Mouse (Mus musculus): Measurements from ENCODE around the gene Pard6a. TPM values are rescaled to one million over a fixed set of nuclear protein-coding genes. Genes with fewer than 3 reads are reported as not detected.

Gene Pard6a
- 2.4 TPM for polyA plus RNA-seq (2015; fragmentation: Illumina TruSeq; extraction: RNeasy Lipid Tissue Mini Kit (QIAGEN cat#74804); ENCODE audit: insufficient read depth, low replicate concordance)

GRCm38 (mm10) chr8:105700966-105701824 is at the start of gene Pard6a, which contains the start of gene Acd:
TSS of gene Pard6a (plus strand) at chr8:105701148.
TSS of gene Acd (minus strand) at chr8:105701102.

GRCm38 (mm10) chr8:105685796-105686308 is 15.1 kb upstream of the Pard6a start, which contains the start of gene Carmil2:
TSS of gene Carmil2 (plus strand) at chr8:105686274.

GRCm38 (mm10) chr8:105707498-105708403 is 6.8 kb downstream of the Pard6a start, which contains the start of the genes 4933405L10Rik and Enkd1:
TSS of gene 4933405L10Rik (plus strand) at chr8:105707655.
TSS of gene Enkd1 (minus strand) at chr8:105708210.

Other genes starting within 250 kb of the Pard6a start
- gene Tppp3, start 229.6 kb upstream of the Pard6a start, polyA plus RNA-seq (2015; fragmentation: Illumina TruSeq; extraction: RNeasy Lipid Tissue Mini Kit (QIAGEN cat#74804); ENCODE audit: insufficient read depth, low replicate concordance), result 1.5 TPM
- gene Zdhhc1, start 204.2 kb upstream of the Pard6a start, polyA plus RNA-seq (2015; fragmentation: Illumina TruSeq; extraction: RNeasy Lipid Tissue Mini Kit (QIAGEN cat#74804); ENCODE audit: insufficient read depth, low replicate concordance), result 5.3 TPM
- not detected for gene Hsd11b2, start 182.4 kb upstream of the Pard6a start, polyA plus RNA-seq (2015; fragmentation: Illumina TruSeq; extraction: RNeasy Lipid Tissue Mini Kit (QIAGEN cat#74804); ENCODE audit: insufficient read depth, low replicate concordance)
- gene Atp6v0d1, start 135.1 kb upstream of the Pard6a start, polyA plus RNA-seq (2015; fragmentation: Illumina TruSeq; extraction: RNeasy Lipid Tissue Mini Kit (QIAGEN cat#74804); ENCODE audit: insufficient read depth, low replicate concordance), result 76.0 TPM
- 11.9 TPM for gene Ripor1, start 95.9 kb upstream of the Pard6a start, polyA plus RNA-seq (2015; fragmentation: Illumina TruSeq; extraction: RNeasy Lipid Tissue Mini Kit (QIAGEN cat#74804); ENCODE audit: insufficient read depth, low replicate concordance)
- gene Ctcf, start 64.6 kb upstream of the Pard6a start, polyA plus RNA-seq (2015; fragmentation: Illumina TruSeq; extraction: RNeasy Lipid Tissue Mini Kit (QIAGEN cat#74804); ENCODE audit: insufficient read depth, low replicate concordance), result 156 TPM
- gene Agrp, start 63.8 kb upstream of the Pard6a start, polyA plus RNA-seq (2015; fragmentation: Illumina TruSeq; extraction: RNeasy Lipid Tissue Mini Kit (QIAGEN cat#74804); ENCODE audit: insufficient read depth, low replicate concordance), result not detected
- gene Carmil2, start 14.9 kb upstream of the Pard6a start, polyA plus RNA-seq (2015; fragmentation: Illumina TruSeq; extraction: RNeasy Lipid Tissue Mini Kit (QIAGEN cat#74804); ENCODE audit: insufficient read depth, low replicate concordance), result 27.3 TPM
- gene Acd, start within 50 bp of the Pard6a start, polyA plus RNA-seq (2015; fragmentation: Illumina TruSeq; extraction: RNeasy Lipid Tissue Mini Kit (QIAGEN cat#74804); ENCODE audit: insufficient read depth, low replicate concordance), result 26.9 TPM
- gene 4933405L10Rik, start 6.5 kb downstream of the Pard6a start, polyA plus RNA-seq (2015; fragmentation: Illumina TruSeq; extraction: RNeasy Lipid Tissue Mini Kit (QIAGEN cat#74804); ENCODE audit: insufficient read depth, low replicate concordance), result not detected
- gene Enkd1, start 7.1 kb downstream of the Pard6a start, polyA plus RNA-seq (2015; fragmentation: Illumina TruSeq; extraction: RNeasy Lipid Tissue Mini Kit (QIAGEN cat#74804); ENCODE audit: insufficient read depth, low replicate concordance), result 1.4 TPM
- gene Gfod2, start 57.5 kb downstream of the Pard6a start, polyA plus RNA-seq (2015; fragmentation: Illumina TruSeq; extraction: RNeasy Lipid Tissue Mini Kit (QIAGEN cat#74804); ENCODE audit: insufficient read depth, low replicate concordance), result 0.99 TPM
- 33.1 TPM for gene Ranbp10, start 126.2 kb downstream of the Pard6a start, polyA plus RNA-seq (2015; fragmentation: Illumina TruSeq; extraction: RNeasy Lipid Tissue Mini Kit (QIAGEN cat#74804); ENCODE audit: insufficient read depth, low replicate concordance)
- 0.18 TPM for gene Tsnaxip1, start 126.6 kb downstream of the Pard6a start, polyA plus RNA-seq (2015; fragmentation: Illumina TruSeq; extraction: RNeasy Lipid Tissue Mini Kit (QIAGEN cat#74804); ENCODE audit: insufficient read depth, low replicate concordance)
- 12.7 TPM for gene Cenpt, start 152.1 kb downstream of the Pard6a start, polyA plus RNA-seq (2015; fragmentation: Illumina TruSeq; extraction: RNeasy Lipid Tissue Mini Kit (QIAGEN cat#74804); ENCODE audit: insufficient read depth, low replicate concordance)
- 21.7 TPM for gene Thap11, start 154.0 kb downstream of the Pard6a start, polyA plus RNA-seq (2015; fragmentation: Illumina TruSeq; extraction: RNeasy Lipid Tissue Mini Kit (QIAGEN cat#74804); ENCODE audit: insufficient read depth, low replicate concordance)
- gene Nutf2, start 159.4 kb downstream of the Pard6a start, polyA plus RNA-seq (2015; fragmentation: Illumina TruSeq; extraction: RNeasy Lipid Tissue Mini Kit (QIAGEN cat#74804); ENCODE audit: insufficient read depth, low replicate concordance), result 79.0 TPM
- gene Edc4, start 179.7 kb downstream of the Pard6a start, polyA plus RNA-seq (2015; fragmentation: Illumina TruSeq; extraction: RNeasy Lipid Tissue Mini Kit (QIAGEN cat#74804); ENCODE audit: insufficient read depth, low replicate concordance), result 23.4 TPM
- gene Nrn1l, start 192.4 kb downstream of the Pard6a start, polyA plus RNA-seq (2015; fragmentation: Illumina TruSeq; extraction: RNeasy Lipid Tissue Mini Kit (QIAGEN cat#74804); ENCODE audit: insufficient read depth, low replicate concordance), result not detected
- gene Pskh1, start 199.3 kb downstream of the Pard6a start, polyA plus RNA-seq (2015; fragmentation: Illumina TruSeq; extraction: RNeasy Lipid Tissue Mini Kit (QIAGEN cat#74804); ENCODE audit: insufficient read depth, low replicate concordance), result 11.7 TPM
- gene Ctrl, start 232.7 kb downstream of the Pard6a start, polyA plus RNA-seq (2015; fragmentation: Illumina TruSeq; extraction: RNeasy Lipid Tissue Mini Kit (QIAGEN cat#74804); ENCODE audit: insufficient read depth, low replicate concordance), result 3.9 TPM
- gene Psmb10, start 237.3 kb downstream of the Pard6a start, polyA plus RNA-seq (2015; fragmentation: Illumina TruSeq; extraction: RNeasy Lipid Tissue Mini Kit (QIAGEN cat#74804); ENCODE audit: insufficient read depth, low replicate concordance), result 35.5 TPM
- gene Lcat, start 242.2 kb downstream of the Pard6a start, polyA plus RNA-seq (2015; fragmentation: Illumina TruSeq; extraction: RNeasy Lipid Tissue Mini Kit (QIAGEN cat#74804); ENCODE audit: insufficient read depth, low replicate concordance), result 1.4 TPM

Data from spleen, adult 10 weeks (tissue).